ENCODE assay signal across 8 mouse cellular contexts in the genomic region with DNA sequence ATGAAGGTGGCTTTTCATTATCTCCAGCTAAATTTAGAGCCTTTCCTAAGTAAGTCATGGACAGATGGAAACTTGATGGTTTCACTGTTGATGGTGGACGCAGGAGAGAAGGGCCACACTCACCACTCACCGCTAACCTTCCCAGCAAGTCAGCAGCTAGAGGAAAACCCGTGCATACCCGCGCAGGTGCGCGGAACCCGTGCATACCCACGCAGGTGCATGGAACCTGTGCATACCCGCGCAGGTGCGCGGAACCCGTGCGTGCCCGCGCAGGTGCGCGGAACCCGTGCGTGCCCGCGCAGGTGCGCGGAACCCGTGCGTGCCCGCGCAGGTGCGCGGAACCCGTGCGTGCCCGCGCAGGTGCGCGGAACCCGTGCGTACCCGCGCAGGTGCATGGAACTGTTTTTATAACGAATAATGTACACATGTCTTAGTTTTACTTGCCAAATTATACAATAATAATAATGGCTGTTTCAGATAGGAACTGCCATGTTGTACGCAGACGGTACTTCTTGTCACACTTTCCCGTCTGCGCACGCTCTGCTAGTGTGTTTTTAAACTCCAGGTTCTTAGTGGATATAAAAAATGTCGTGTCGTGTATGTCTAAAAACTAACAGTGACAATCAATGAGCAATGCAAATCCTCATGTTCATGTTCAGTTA.
DNase-seq lines count a peak whose midpoint lies in the region; ATAC-seq and TF ChIP-seq lines count a peak whose summit lies in the region.

No protein-coding gene starts in this region.

- H3K4me3 ChIP-seq in heart, embryonic 12.5 days, result peak overlapping the region; percentile 64
- peak overlapping the region; percentile 61 to 84 for H3K4me3 ChIP-seq in MEL (ENCODE audit: control insufficient read depth in 1 of 2, insufficient read depth in 1 of 2, low read depth in 2 of 2, low read length in 2 of 2)
- H3K4me3 ChIP-seq in forebrain, embryonic 11.5 days (ENCODE audit: low read depth, low read length), result peak overlapping the region; percentile 43
- H3K4me3 ChIP-seq in neural tube, embryonic 14.5 days (ENCODE audit: low read depth, low read length), result peak overlapping the region; percentile 43

- no peak for ATAC-seq in heart, embryonic 12.5 days (ENCODE audit: insufficient number of reproducible peaks, low FRiP score)
- ATAC-seq in forebrain, embryonic 11.5 days (replicated peaks; ENCODE audit: low FRiP score), result no peak
- no peak for ATAC-seq in neural tube, embryonic 14.5 days (ENCODE audit: low read depth)

- H3K4me1 ChIP-seq in heart, embryonic 12.5 days (replicated peaks), result peaks cover 10% of the 10 kb centered on the region; the same call in 1 of the 2 replicates
- no peaks in the 10 kb centered on the region for H3K4me1 ChIP-seq in MEL (ENCODE audit: control insufficient read depth in 1 of 2, insufficient read depth in 2 of 2, low read length in 2 of 2)
- H3K4me1 ChIP-seq in forebrain, embryonic 11.5 days (replicated peaks; ENCODE audit: control insufficient read depth, insufficient read depth, low read length), result peaks cover 4% of the 10 kb centered on the region; the same call in 1 of the 2 replicates
- H3K4me1 ChIP-seq in neural tube, embryonic 14.5 days (ENCODE audit: control insufficient read depth, insufficient read depth, low read length), result peaks cover 3% of the 10 kb centered on the region; the same call in 1 of the 2 replicates

- no peak for TF ChIP-seq RAD21 in MEL (IDR thresholded peaks at IDR 0.05; ENCODE audit: low read depth, low read length)

- peaks cover 13% of the 10 kb centered on the region; the same call in 1 of the 2 replicates for H3K36me3 ChIP-seq in heart, embryonic 12.5 days
- no peaks in the 10 kb centered on the region for H3K36me3 ChIP-seq in MEL (ENCODE audit: control insufficient read depth in 1 of 2, insufficient read depth in 2 of 2, low read length in 2 of 2)
- no peaks in the 10 kb centered on the region for H3K36me3 ChIP-seq in forebrain, embryonic 11.5 days (ENCODE audit: control insufficient read depth, insufficient read depth, low read length)
- H3K36me3 ChIP-seq in neural tube, embryonic 14.5 days (ENCODE audit: control insufficient read depth, insufficient read depth, low read length), result 0 out of 2 replicates have a peak, but pooled peaks cover 2% of the 10 kb centered on the region

- no peak for DNase-seq in heart, adult 9 months (ENCODE audit: low spot score in 2 of 2)
- DNase-seq in MEL (ENCODE audit: low read depth, low spot score), result no peak
- DNase-seq in forebrain, embryonic 11.5 days (ENCODE audit: low spot score), result no peak
- DNase-seq in kidney, postnatal 36 days, result peak; percentile 11 to 40
- DNase-seq in spleen, adult 12 weeks (ENCODE audit: low spot score), result no peak
- no peak for DNase-seq in MN1 (ENCODE audit: low spot score)

- no peak overlapping the region for H3K27ac ChIP-seq in heart, embryonic 12.5 days (ENCODE audit: poor library complexity, severe bottlenecking)
- H3K27ac ChIP-seq in MEL (ENCODE audit: control insufficient read depth, low read depth, low read length), result no peak overlapping the region
- H3K27ac ChIP-seq in forebrain, embryonic 11.5 days (ENCODE audit: low read depth, low read length), result no peak overlapping the region
- peak overlapping the region; percentile 46 for H3K27ac ChIP-seq in neural tube, embryonic 14.5 days (ENCODE audit: low read depth, low read length)

- 1% methylated on average over 49 of the region's 49 CpGs for whole genome bisulfite sequencing in heart, embryonic 12.5 days
- WGBS in forebrain, embryonic 11.5 days, result 2% methylated on average over 45 of the region's 49 CpGs
- 1% methylated on average over 48 of the region's 49 CpGs for WGBS in neural tube, embryonic 14.5 days

- H3K27me3 ChIP-seq in heart, embryonic 12.5 days (replicated peaks), result no peaks in the 10 kb centered on the region
- H3K27me3 ChIP-seq in MEL (ENCODE audit: control insufficient read depth in 1 of 2, insufficient read depth in 2 of 2, low read length in 2 of 2), result no peaks in the 10 kb centered on the region
- H3K27me3 ChIP-seq in forebrain, embryonic 11.5 days (ENCODE audit: control insufficient read depth, insufficient read depth, low read length), result no peaks in the 10 kb centered on the region
- no peaks in the 10 kb centered on the region for H3K27me3 ChIP-seq in neural tube, embryonic 14.5 days (ENCODE audit: control insufficient read depth, insufficient read depth, low read length)

- H3K9ac ChIP-seq in heart, embryonic 12.5 days, result peak overlapping the region; percentile 67
- peak overlapping the region; percentile 58 for H3K9ac ChIP-seq in MEL (ENCODE audit: control insufficient read depth, low read depth, low read length, poor library complexity, severe bottlenecking)
- H3K9ac ChIP-seq in forebrain, embryonic 11.5 days (ENCODE audit: low read length), result peak overlapping the region; percentile 55
- peak overlapping the region; percentile 41; the same call in 1 of the 2 replicates for H3K9ac ChIP-seq in neural tube, embryonic 14.5 days (replicated peaks; ENCODE audit: low read depth, low read length)

- TF ChIP-seq POLR2A in MEL (IDR thresholded peaks at IDR 0.05; ENCODE audit: control insufficient read depth in 1 of 2, insufficient read depth in 1 of 2, low read depth in 1 of 2, low read length in 2 of 2, poor library complexity in 1 of 2), result no peak

- peak overlapping the region; percentile 98 for H3K4me2 ChIP-seq in heart, embryonic 12.5 days
- H3K4me2 ChIP-seq in forebrain, embryonic 11.5 days (ENCODE audit: low read depth, low read length, severe bottlenecking), result peak overlapping the region; percentile 80
- peak overlapping the region; percentile 93 for H3K4me2 ChIP-seq in neural tube, embryonic 14.5 days (ENCODE audit: low read depth, low read length)

- no peak for TF ChIP-seq CTCF in MEL (IDR thresholded peaks at IDR 0.05 in 2 of 3, conservative IDR thresholded peaks at IDR 0.05 in 1 of 3; ENCODE audit: control insufficient read depth in 1 of 3, insufficient read depth in 1 of 3, low read depth in 2 of 3, low read length in 3 of 3, poor library complexity in 1 of 3, severe bottlenecking in 1 of 3)

- no peaks in the 10 kb centered on the region for H3K79me2 ChIP-seq in MEL (ENCODE audit: control insufficient read depth, insufficient read depth, low read length, poor library complexity)

- TF ChIP-seq EP300 in MEL (IDR thresholded peaks at IDR 0.05; ENCODE audit: low read depth in 1 of 2, low read length in 2 of 2), result no peak

- no peaks in the 10 kb centered on the region for H3K9me3 ChIP-seq in heart, embryonic 12.5 days (replicated peaks)
- no peaks in the 10 kb centered on the region for H3K9me3 ChIP-seq in MEL (replicated peaks; ENCODE audit: insufficient read depth, low read length)
- H3K9me3 ChIP-seq in forebrain, embryonic 11.5 days (ENCODE audit: control insufficient read depth, low read length), result no peaks in the 10 kb centered on the region
- no peaks in the 10 kb centered on the region for H3K9me3 ChIP-seq in neural tube, embryonic 14.5 days (ENCODE audit: control insufficient read depth, low read length)

TF ChIP-seq in MEL, 35 proteins besides CTCF, POLR2A, EP300 and RAD21:
- no peak for TF ChIP-seq UBTF (IDR thresholded peaks at IDR 0.05; ENCODE audit: borderline replicate concordance, insufficient read depth, low read depth, low read length)
- peak; percentile 31; the same call in 1 of the 2 replicates for TF ChIP-seq NRF1 (IDR thresholded peaks at IDR 0.05; ENCODE audit: insufficient read depth, low read depth, low read length, poor library complexity, severe bottlenecking)
- no peak for TF ChIP-seq TBP (IDR thresholded peaks at IDR 0.05; ENCODE audit: low read depth, low read length)

Comparison
In these comparisons a context has a peak if more than half of its experiments do, and no peak if none do; other contexts are left out.
1. DNase-seq: peak in kidney, postnatal 36 days (2 of 2); none in heart, adult 9 months (0 of 2), MEL (single experiment), forebrain, embryonic 11.5 days (single experiment), spleen, adult 12 weeks (single experiment) and MN1 (single experiment).
2. Peak in every context shown above with its lines, with median percentiles within 50 percentile points of each other: H3K4me2 ChIP-seq, H3K4me3 ChIP-seq and H3K9ac ChIP-seq.